Mouse (Mus musculus): Measurements from ENCODE around the gene Fibcd1.

Gene Fibcd1

GRCm38 (mm10) chr2:31769631-31770111 lies 76.1 kb downstream of the Fibcd1 start:
- 36% methylated on average over 6 of the region's 6 CpGs for whole genome bisulfite sequencing

- 41% methylated on average over 4 of the region's 4 CpGs for WGBS
Measured at GRCm38 (mm10) chr2:31769115-31769514, 76.7 kb downstream of the Fibcd1 start.

- 82% methylated on average over 4 of the region's 4 CpGs for WGBS
Measured at GRCm38 (mm10) chr2:31767815-31768214, 78.0 kb downstream of the Fibcd1 start.

GRCm38 (mm10) chr2:31767104-31767503 lies 78.7 kb downstream of the Fibcd1 start:
- WGBS = 88% methylated on average over 6 of the region's 6 CpGs
